Mouse (Mus musculus) neutrophil, adult 83 days (primary cell): ENCODE data around the gene Sh3d21. TPM values are rescaled to one million over a fixed set of nuclear protein-coding genes. Genes with fewer than 3 reads are reported as not detected.

Experiments used
- total RNA-seq, 2 experiments: library from RNA; stranded (reverse); gene quantifications; one replicate each; pipeline ENCODE4 v1.2.4; 2023

Sh3d21 gene
- total RNA-seq: under 1 TPM; 0.20 to 0.46 TPM

DNA sequence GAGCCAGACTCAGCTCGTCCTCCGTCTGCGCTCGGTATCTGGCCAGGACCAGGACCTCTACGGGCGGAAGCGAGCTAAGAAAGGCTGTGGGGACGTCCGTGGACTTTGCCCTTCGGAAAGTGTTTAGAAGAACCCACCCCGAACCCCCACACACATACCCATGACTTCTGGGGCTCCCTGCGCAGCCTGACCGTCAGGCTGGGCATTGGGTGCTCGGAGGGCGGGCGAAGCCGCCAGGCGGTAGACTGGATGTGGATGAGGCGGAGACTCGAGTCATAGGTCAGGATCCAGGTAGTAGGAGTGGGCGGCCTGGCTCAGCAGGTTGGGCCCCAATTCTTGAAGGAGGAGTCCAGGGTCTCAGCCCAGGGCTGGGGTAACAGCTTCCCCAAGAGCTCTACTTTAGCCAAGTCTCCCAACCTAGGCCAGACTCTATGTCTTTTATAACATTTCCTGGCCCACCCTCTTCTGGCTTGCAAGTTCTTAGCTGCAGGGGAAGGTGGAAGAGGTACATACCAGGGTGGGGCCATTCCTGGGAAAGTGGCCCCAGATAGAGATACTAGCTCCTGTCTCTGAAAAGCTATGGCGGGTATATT is at the start of gene Sh3d21:
Gene Sh3d21 (minus strand): TSS at position 425 of the 593 bp plus-strand sequence.

DNA sequence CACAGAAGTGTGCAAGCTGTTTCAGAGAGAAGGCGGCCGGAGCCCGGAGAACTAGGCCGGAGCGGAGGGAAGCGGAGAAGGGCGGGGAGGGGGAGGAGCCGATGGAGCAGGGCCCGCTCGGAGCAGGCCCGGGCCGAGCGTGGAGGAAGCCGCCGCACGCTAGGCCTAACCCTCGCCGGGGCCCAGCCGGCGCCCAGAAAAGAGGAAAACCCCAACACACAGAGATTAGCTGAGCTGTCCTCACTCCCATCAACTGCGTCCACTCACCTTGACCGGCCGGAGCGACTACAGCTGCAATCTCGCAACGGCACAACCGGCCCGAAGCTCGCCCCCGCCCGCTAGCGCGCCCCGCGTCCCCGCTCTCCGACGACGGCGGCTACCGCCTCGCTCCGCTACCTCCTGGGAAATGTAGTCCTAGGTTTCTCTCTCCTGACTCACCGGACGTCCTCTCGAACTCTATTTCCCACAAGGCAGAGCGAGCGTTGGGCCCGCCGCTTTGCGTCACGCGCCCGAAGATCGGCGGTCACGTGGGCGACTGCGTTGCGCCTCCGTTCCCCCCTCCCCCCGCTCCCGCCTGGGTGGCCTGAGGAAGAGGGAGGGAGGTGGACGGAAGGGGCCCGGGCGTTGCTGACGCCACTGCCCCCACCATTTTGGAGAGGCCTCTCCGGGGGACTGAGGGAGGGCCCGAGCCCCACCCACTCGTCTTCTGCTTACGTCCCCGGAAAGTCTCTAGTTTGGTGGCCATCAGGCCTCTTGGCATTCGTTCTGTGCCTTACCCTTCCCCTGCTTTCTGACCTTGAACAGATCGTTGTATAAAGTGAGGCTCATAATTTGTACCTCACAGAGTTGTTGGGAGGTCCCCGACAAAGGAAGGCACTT is 39.3 kb upstream of the Sh3d21 start, which contains the start of gene Thrap3:
Gene Thrap3 (minus strand): TSS at position 458 of the 879 bp plus-strand sequence.

DNA sequence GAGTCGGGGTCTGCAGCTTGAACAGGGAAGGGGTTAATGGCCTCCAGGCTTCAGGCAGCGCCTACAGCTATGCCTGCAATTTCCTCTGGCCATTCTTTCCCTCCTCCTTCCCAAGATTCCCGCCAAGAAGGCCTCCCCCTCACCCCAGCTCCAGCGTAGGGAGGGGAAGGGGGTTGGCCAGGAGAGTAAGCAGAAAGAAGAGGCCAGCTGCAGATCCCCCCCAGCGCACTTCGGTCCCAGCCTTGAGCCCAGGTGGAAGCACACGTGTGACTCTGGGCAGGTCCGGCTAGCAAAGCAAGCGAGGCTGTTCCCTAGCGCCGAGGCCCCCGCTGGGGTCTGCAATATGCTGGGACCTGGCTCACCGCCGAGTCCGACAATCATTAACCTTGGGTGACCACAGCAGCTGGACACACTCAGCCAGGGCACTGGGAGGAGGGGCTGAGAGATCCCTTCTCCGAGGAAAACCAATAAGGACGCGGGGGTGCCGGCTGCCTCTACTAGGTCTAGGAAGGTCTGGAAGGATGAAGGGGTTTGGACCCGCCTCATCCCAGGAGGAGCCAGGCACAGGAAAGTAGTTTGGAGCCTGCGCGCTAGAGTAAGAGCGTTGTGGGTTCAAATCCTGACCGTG is 15.6 kb downstream of the Sh3d21 start, which contains the start of gene Eva1b:
Gene Eva1b (plus strand): TSS at position 212 of the 628 bp plus-strand sequence.

DNA sequence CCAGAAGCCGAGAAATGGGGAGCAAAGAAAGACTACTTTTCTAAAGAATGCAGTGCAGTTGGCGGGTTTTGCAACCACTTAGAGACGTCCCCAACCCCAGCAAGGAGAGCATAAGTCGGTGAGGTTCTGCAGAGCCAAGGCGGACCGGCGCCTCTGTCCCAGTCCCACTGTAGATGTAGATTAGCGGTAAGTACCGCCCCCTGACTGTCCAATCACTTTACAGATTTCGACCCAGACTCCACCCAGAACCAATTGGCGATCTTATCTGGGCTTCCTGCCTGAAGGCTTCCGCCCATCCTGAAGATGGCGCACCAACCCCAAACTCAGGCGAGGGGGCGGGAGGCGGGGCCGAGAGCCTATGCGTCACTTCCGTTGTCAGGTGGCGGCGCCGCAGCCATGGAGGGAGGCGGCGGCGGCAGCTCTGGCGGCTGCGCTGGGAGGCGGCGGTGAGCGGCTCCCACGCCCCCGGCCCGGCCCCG is 59.7 kb downstream of the Sh3d21 start, which contains the start of gene Stk40:
Gene Stk40 (plus strand): TSS at position 368 of the 479 bp plus-strand sequence.

Other genes with a start within 250 kb of the Sh3d21 start
- 1,000 to 10,000 TPM in 1 of 2 experiments, 100 to 1,000 TPM in 1; 994 to 1,173 TPM for gene Csf3r, start 138.9 kb downstream of the Sh3d21 start, total RNA-seq
- 10 to 100 TPM; 41.7 to 42.0 TPM for gene Mrps15, start 116.6 kb downstream of the Sh3d21 start, total RNA-seq
- 10 to 100 TPM in 1 of 2 experiments, 1 to 10 TPM in 1; 7.3 to 11.1 TPM for gene Oscp1, start 104.9 kb downstream of the Sh3d21 start, total RNA-seq
- gene Lsm10, start 66.9 kb downstream of the Sh3d21 start, total RNA-seq: 10 to 100 TPM; 30.0 TPM
- 10 to 100 TPM; 59.0 to 63.9 TPM for gene Stk40, start 59.5 kb downstream of the Sh3d21 start, total RNA-seq
- 1 to 10 TPM; 1.5 to 2.8 TPM for gene Eva1b, start 15.7 kb downstream of the Sh3d21 start, total RNA-seq
- 100 to 1,000 TPM; 223 to 234 TPM for gene Thrap3, start 39.3 kb upstream of the Sh3d21 start, total RNA-seq
- gene Map7d1, start 92.9 kb upstream of the Sh3d21 start, total RNA-seq: 100 to 1,000 TPM in 1 of 2 experiments, 10 to 100 TPM in 1; 93.0 to 105 TPM
- 10 to 100 TPM; 31.3 to 33.9 TPM for gene Trappc3, start 98.8 kb upstream of the Sh3d21 start, total RNA-seq
- gene Col8a2, start 123.3 kb upstream of the Sh3d21 start, total RNA-seq: not detected
- 10 to 100 TPM; 12.8 to 14.2 TPM for gene Adprhl2, start 158.2 kb upstream of the Sh3d21 start, total RNA-seq
- gene Tekt2, start 162.2 kb upstream of the Sh3d21 start, total RNA-seq: not detected